Mouse (Mus musculus) intestine, embryonic 15.5 days (tissue): ENCODE measurements around the gene Spag8. TPM values are rescaled to one million over a fixed set of nuclear protein-coding genes. Genes with fewer than 3 reads are reported as not detected.

Experiments
- ATAC-seq: fragments of 200-750 bp; cut with Nextera tagmentation; 2 replicates; pipeline ENCODE4 v1.8.0; 2017; ENCODE audit warnings: moderate TSS enrichment, moderate library complexity
- H3K27ac ChIP-seq: fragments of 300-500 bp; sonication (generic); 2 replicates; pipeline ENCODE4 v1.5.1; 2015; ENCODE audit warnings: mild to moderate bottlenecking, inconsistent platforms
- H3K27me3 ChIP-seq: fragments of 300-500 bp; sonication (generic); replicated peaks from 2 replicates; pipeline ENCODE4 v1.6.1; 2015; ENCODE audit warnings: inconsistent platforms
- H3K36me3 ChIP-seq: fragments of 300-500 bp; sonication (generic); 2 replicates; pipeline ENCODE4 v1.6.1; 2015; ENCODE audit warnings: inconsistent platforms
- H3K4me1 ChIP-seq: fragments of 300-500 bp; sonication (generic); replicated peaks from 2 replicates; pipeline ENCODE4 v1.6.1; 2015; ENCODE audit warnings: inconsistent platforms
- H3K4me2 ChIP-seq: fragments of 300-500 bp; sonication (generic); replicated peaks from 2 replicates; pipeline ENCODE4 v1.6.1; 2015; ENCODE audit warnings: mild to moderate bottlenecking, inconsistent platforms
- H3K4me3 ChIP-seq: fragments of 300-500 bp; sonication (generic); replicated peaks from 2 replicates; pipeline ENCODE4 v1.5.1; 2015; ENCODE audit warnings: inconsistent platforms
- H3K9ac ChIP-seq: fragments of 300-500 bp; sonication (generic); 2 replicates; pipeline ENCODE4 v1.6.1; 2015; ENCODE audit warnings: inconsistent platforms
- H3K9me3 ChIP-seq: fragments of 300-500 bp; sonication (generic); 2 replicates; pipeline ENCODE4 v1.6.1; 2016; ENCODE audit warnings: inconsistent platforms
- WGBS: fragments of 180-500 bp; shearing (Covaris S2); methylation state at CpG from one replicate; pipeline ENCODE4 v1.1.7; 2015; 5-methylcytosine and 5-hydroxymethylcytosine counted together
- polyA plus RNA-seq: library from polyadenylated mRNA; unstranded; fragments of >200 nt; fragmentation: Nextera tagmentation; extraction: Ambion mirVana; gene quantifications from 2 replicates; pipeline ENCODE4 v1.2.1, GENCODE M21; 2015

The Spag8 gene
- polyA plus RNA-seq, 1 experiment from 2014 or later: 0.46 TPM

GRCm38 (mm10) chr4:43640076-43640475 is 13.3 kb downstream of the Spag8 start:
- Histone ChIP-seq H3K9me3 (no peaks in the 10 kb centered on the region), H3K27me3 (no peaks in the 10 kb centered on the region), H3K4me1 (no peaks in the 10 kb centered on the region), H3K36me3 (no peaks in the 10 kb centered on the region), H3K4me2 (no peak overlapping the region), H3K4me3 (no peak overlapping the region), H3K27ac (no peak overlapping the region), H3K9ac (no peak overlapping the region)
- WGBS: 71% methylated on average over 9 of the region's 9 CpGs
- ATAC-seq: no peak

GRCm38 (mm10) chr4:43636751-43637150 is 16.6 kb downstream of the Spag8 start:
- no peak overlapping the region for H3K4me2 ChIP-seq
- no peak overlapping the region for H3K27ac ChIP-seq
- no peak for ATAC-seq
- no peaks in the 10 kb centered on the region for H3K36me3 ChIP-seq
- no peak overlapping the region for H3K4me3 ChIP-seq
- H3K9ac ChIP-seq: no peak overlapping the region
- H3K4me1 ChIP-seq: peaks cover 16% of the 10 kb centered on the region
- 76% methylated on average over 6 of the region's 6 CpGs for WGBS
- H3K27me3 ChIP-seq: peaks cover 9% of the 10 kb centered on the region
- H3K9me3 ChIP-seq: no peaks in the 10 kb centered on the region

DNA sequence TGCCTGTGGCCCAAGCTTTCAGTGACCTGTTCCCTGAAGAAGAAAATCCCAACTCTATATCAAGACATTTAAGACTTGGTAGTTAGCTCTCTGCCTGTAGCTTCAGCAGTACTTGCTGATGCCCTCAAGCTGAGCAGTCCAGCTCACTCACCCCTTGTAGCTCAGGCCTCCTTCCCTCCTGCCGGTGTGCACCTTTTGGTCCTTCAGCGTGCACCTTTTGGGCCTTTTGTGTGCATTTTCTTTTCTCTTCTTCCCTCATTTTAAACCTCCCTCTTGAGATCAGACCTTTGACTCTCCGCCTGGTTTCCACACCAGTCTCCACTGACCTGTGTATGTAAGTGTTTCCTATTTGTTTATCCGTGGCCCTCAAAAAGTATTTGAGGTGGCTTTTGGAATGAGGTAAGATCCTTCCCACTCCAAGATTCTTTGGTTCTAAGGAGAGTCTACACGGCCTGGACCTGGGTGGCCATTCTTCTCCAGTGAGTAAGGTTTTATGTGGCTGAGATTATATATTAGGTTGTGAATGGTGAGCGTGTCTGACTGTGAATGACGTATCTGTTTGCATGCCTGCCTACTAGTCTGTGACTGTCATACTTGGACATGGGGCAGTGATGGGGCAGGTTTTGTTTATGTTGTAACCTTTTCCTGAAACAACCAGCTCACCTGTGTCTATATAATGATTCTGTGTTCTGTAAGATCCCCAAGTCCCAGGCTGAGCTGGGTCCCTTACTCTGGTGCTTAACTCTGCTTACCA is 18.6 kb downstream of the Spag8 start:
- no peak overlapping the region for H3K4me3 ChIP-seq
- no peak overlapping the region for H3K27ac ChIP-seq
- ATAC-seq: no peak
- H3K36me3 ChIP-seq: no peaks in the 10 kb centered on the region
- WGBS: 87% methylated on average over 7 of the region's 7 CpGs
- H3K27me3 ChIP-seq: peaks cover 13% of the 10 kb centered on the region
- no peak overlapping the region for H3K9ac ChIP-seq
- no peak overlapping the region for H3K4me2 ChIP-seq
- H3K4me1 ChIP-seq: peaks cover 29% of the 10 kb centered on the region
- H3K9me3 ChIP-seq: no peaks in the 10 kb centered on the region

DNA sequence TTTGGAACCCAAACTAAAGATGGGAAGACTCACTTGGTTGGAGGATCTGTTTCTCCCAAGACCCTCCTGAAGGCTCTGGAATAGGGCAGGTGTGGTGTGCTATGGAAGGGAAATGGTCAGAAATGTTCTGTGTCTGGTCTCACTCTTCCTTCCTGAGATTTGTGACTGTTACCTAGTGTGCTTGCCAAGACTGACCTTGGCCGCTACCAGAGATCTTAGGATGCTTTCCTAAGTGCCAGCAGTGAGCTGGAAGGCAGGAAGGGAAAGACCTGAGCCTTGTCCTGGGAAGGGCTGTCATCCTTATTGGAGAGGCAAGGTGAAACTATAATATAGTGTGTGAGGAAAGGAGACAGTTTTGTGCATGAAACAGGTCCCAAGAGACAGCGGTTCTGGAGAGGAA is 19.7 kb downstream of the Spag8 start:
- Histone ChIP-seq H3K9me3 (no peaks in the 10 kb centered on the region), H3K36me3 (no peaks in the 10 kb centered on the region), H3K9ac (no peak overlapping the region), H3K4me1 (peaks cover 29% of the 10 kb centered on the region), H3K4me3 (no peak overlapping the region), H3K27ac (no peak overlapping the region), H3K27me3 (peaks cover 13% of the 10 kb centered on the region), H3K4me2 (no peak overlapping the region)
- no peak for ATAC-seq
- WGBS: 92% methylated on average over 2 of the region's 2 CpGs

- H3K27ac ChIP-seq: no peak overlapping the region
- no peaks in the 10 kb centered on the region for H3K36me3 ChIP-seq
- peaks cover 13% of the 10 kb centered on the region for H3K27me3 ChIP-seq
- H3K4me2 ChIP-seq: 0 out of 2 replicates have a peak overlapping the region, but pooled peaks have one; percentile 95
- no peak overlapping the region for H3K9ac ChIP-seq
- no peaks in the 10 kb centered on the region for H3K9me3 ChIP-seq
- H3K4me1 ChIP-seq: peaks cover 29% of the 10 kb centered on the region
- ATAC-seq: no peak
- H3K4me3 ChIP-seq: no peak overlapping the region
- 80% methylated on average over 8 of the region's 8 CpGs for WGBS
Measured at GRCm38 (mm10) chr4:43633296-43633695, 20.1 kb downstream of the Spag8 start.

DNA sequence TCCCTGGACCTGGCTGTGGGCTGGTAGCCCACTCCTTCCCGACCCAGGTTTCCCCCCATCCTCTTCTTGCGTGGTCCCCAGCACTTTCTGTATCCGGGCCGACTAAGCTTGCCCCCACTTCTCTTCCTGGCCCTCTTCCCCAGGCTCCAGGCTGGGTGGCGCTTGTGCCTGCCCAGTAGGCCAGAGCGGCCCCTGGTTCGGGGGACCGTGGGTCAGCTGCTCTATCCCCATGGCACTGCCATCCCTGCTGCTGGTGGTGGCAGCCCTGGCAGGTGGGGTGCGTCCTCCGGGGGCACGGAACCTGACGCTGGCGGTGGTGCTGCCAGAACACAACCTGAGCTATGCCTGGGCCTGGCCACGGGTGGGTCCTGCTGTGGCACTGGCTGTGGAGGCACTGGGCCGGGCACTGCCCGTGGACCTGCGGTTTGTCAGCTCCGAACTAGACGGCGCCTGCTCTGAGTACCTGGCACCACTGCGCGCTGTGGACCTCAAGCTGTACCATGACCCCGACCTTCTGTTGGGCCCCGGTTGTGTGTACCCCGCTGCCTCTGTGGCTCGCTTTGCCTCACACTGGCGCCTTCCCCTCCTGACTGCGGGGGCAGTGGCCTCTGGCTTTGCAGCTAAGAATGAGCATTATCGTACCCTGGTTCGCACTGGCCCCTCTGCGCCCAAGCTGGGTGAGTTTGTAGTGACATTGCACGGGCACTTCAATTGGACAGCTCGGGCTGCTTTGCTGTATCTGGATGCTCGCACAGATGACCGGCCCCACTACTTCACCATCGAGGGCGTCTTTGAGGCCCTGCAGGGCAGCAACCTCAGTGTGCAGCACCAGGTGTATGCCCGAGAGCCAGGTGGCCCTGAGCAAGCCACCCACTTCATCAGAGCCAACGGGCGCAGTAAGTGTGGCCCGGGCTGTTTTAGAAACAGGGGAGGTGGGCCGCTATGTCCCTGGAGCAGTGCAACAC is 21.2 kb downstream of the Spag8 start:
- Histone ChIP-seq H3K9ac (peak overlapping the region; percentile 79), H3K4me1 (peaks cover 29% of the 10 kb centered on the region), H3K9me3 (no peaks in the 10 kb centered on the region), H3K27me3 (peaks cover 13% of the 10 kb centered on the region), H3K27ac (0 out of 2 replicates have a peak overlapping the region, but pooled peaks have one; percentile 77), H3K4me3 (peak overlapping the region; percentile 65), H3K4me2 (peak overlapping the region; percentile 95), H3K36me3 (no peaks in the 10 kb centered on the region)
- no peak; the same call in 1 of the 2 replicates for ATAC-seq
- WGBS: 54% methylated on average over 42 of the region's 42 CpGs

- peaks cover 13% of the 10 kb centered on the region for H3K27me3 ChIP-seq
- 2% methylated on average over 54 of the region's 70 CpGs for WGBS
- H3K9me3 ChIP-seq: no peaks in the 10 kb centered on the region
- H3K36me3 ChIP-seq: no peaks in the 10 kb centered on the region
- H3K4me1 ChIP-seq: peaks cover 29% of the 10 kb centered on the region
- H3K4me2 ChIP-seq: peak within 1 kb of the TSS; percentile 95
- peak; percentile 68 for ATAC-seq
- H3K27ac ChIP-seq: peak within 1 kb of the TSS; percentile 77
- peak within 1 kb of the TSS; percentile 79 for H3K9ac ChIP-seq
- H3K4me3 ChIP-seq: peak within 1 kb of the TSS; percentile 65
Measured at GRCm38 (mm10) chr4:43631046-43631955, 22.1 kb downstream of the Spag8 start, which contains the start of gene Npr2. Gene Npr2 (plus strand): TSS chr4:43631935.

DNA sequence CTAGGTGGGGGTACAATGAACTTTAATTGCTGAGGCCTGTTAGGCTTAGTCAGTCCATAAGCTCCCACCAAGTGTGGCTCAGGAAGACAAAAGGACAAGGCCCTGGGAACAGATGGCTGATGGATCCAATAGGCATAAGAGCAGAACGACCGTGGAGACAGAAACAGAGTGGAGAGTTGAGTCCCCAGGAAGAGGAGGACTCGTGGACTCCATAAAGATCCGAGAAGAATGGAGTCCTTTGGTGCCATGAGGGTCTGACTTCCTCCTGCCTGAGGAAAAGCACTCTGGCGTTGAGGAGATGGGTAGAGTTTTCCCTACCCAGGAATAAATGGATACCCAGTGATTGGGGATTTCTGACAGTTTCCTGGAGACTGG is 22.7 kb downstream of the Spag8 start:
- 0 out of 2 replicates have a peak overlapping the region, but pooled peaks have one; percentile 79 for H3K9ac ChIP-seq
- H3K27ac ChIP-seq: 0 out of 2 replicates have a peak overlapping the region, but pooled peaks have one; percentile 41
- peak; percentile 16; the same call in 1 of the 2 replicates for ATAC-seq

GRCm38 (mm10) chr4:43630030-43630581 is 23.3 kb downstream of the Spag8 start:
- Histone ChIP-seq H3K4me3 (no peak overlapping the region), H3K27ac (no peak overlapping the region), H3K9ac (no peak overlapping the region), H3K27me3 (peaks cover 13% of the 10 kb centered on the region), H3K4me2 (peak overlapping the region; percentile 95; the same call in 1 of the 2 replicates), H3K9me3 (peaks cover 5% of the 10 kb centered on the region; the same call in 1 of the 2 replicates), H3K4me1 (peaks cover 29% of the 10 kb centered on the region), H3K36me3 (no peaks in the 10 kb centered on the region)
- 12% methylated on average over 5 of the region's 5 CpGs for WGBS
- ATAC-seq: peak; percentile 58

More for the DNA sequence above, 22.7 kb downstream of the Spag8 start:
- H3K4me3 ChIP-seq: 0 out of 2 replicates have a peak overlapping the region, but pooled peaks have one; percentile 65
- no peaks in the 10 kb centered on the region for H3K9me3 ChIP-seq
- no peaks in the 10 kb centered on the region for H3K36me3 ChIP-seq
- peaks cover 29% of the 10 kb centered on the region for H3K4me1 ChIP-seq
- WGBS: 27% methylated on average over 5 of the region's 5 CpGs
- peaks cover 13% of the 10 kb centered on the region for H3K27me3 ChIP-seq
- peak overlapping the region; percentile 95 for H3K4me2 ChIP-seq

- Histone ChIP-seq H3K4me2 (no peak overlapping the region), H3K9me3 (peaks cover 9% of the 10 kb centered on the region; the same call in 1 of the 2 replicates), H3K36me3 (no peaks in the 10 kb centered on the region), H3K4me1 (peaks cover 29% of the 10 kb centered on the region), H3K27ac (no peak overlapping the region), H3K27me3 (peaks cover 13% of the 10 kb centered on the region), H3K4me3 (no peak overlapping the region), H3K9ac (no peak overlapping the region)
- no peak for ATAC-seq
- 49% methylated on average over 20 of the region's 20 CpGs for WGBS
Measured at GRCm38 (mm10) chr4:43629106-43629817, 24.1 kb downstream of the Spag8 start.
